In the genomic region with DNA sequence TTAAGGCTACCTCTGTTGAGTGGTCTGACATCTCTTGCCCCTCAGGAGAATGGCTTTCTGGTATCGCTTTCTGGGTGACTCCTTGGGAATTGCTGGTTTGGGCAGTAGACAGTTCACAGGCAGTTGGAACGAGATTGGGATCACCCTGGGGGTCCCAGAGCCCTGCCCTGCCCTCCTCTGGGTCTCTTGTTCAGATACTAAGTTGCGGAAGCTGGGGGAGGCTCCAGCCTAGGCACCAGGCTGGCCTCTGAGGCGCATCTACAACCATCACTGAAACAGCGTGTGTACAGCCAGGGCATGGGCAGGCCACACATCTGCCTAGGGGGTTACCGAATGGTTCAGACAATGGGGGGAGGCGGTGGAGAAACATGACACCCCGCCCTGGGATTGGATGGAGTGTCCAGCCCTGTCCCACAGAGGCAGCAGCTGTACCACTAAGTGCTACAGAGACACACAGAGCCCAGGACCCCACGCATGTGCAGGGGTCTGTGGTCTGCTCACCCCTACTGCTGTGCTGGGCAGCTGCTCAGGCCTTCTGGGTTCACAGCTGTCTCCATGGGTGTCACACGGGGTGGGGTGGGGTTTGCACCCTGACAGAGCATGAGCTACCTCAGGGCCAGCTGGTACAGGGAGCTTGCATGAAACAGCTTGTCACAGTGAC, we compare ENCODE assay signal across 13 mouse cellular contexts. TPM values are rescaled to one million over a fixed set of nuclear protein-coding genes. Genes with fewer than 3 reads are reported as not detected.
A peak's percentile ranks its signal among the peaks of the same experiment; 100 is the strongest.
DNase-seq lines count a peak whose midpoint lies in the region; ATAC-seq lines count a peak whose summit lies in the region.
"Had no signal": no experiment of that assay in that cellular context is flagged by ENCODE, and none has a peak within 500 bp of the region (broad histone marks: within the 10 kb centered on the region; RNA-seq: fewer than 3 reads in every experiment).

No protein-coding gene starts in this region.

- no peaks in the 10 kb centered on the region for H3K9me3 ChIP-seq in forebrain, embryonic 11.5 days (ENCODE audit: control insufficient read depth, low read length)
- H3K9me3 ChIP-seq in forebrain, embryonic 15.5 days = no peaks in the 10 kb centered on the region
- H3K9me3 ChIP-seq in neural tube, embryonic 15.5 days (replicated peaks) = no peaks in the 10 kb centered on the region
- no peaks in the 10 kb centered on the region for H3K9me3 ChIP-seq in limb, embryonic 10.5 days (replicated peaks)

- H3K27me3 ChIP-seq in forebrain, embryonic 11.5 days (ENCODE audit: control insufficient read depth, insufficient read depth, low read length) = peaks cover 7% of the 10 kb centered on the region
- H3K27me3 ChIP-seq in forebrain, embryonic 15.5 days = peaks cover 1% of the 10 kb centered on the region; the same call in 1 of the 2 replicates
- H3K27me3 ChIP-seq in neural tube, embryonic 15.5 days (replicated peaks) = peaks cover 10% of the 10 kb centered on the region; the same call in 1 of the 2 replicates
- peaks cover 94% of the 10 kb centered on the region for H3K27me3 ChIP-seq in limb, embryonic 10.5 days (ENCODE audit: low read depth, poor library complexity, severe bottlenecking)

- no peak overlapping the region for H3K4me3 ChIP-seq in forebrain, embryonic 11.5 days (ENCODE audit: low read depth, low read length)
- no peak overlapping the region for H3K4me3 ChIP-seq in forebrain, embryonic 15.5 days
- H3K4me3 ChIP-seq in neural tube, embryonic 15.5 days (replicated peaks) = no peak overlapping the region
- H3K4me3 ChIP-seq in limb, embryonic 10.5 days = peak overlapping the region; percentile 26
- H3K4me3 ChIP-seq: erythroblast, embryonic 14.5 days; left cerebral cortex, adult 2 months had no signal

- H3K27ac ChIP-seq in forebrain, embryonic 11.5 days (ENCODE audit: low read depth, low read length) = peak overlapping the region; percentile 55
- no peak overlapping the region for H3K27ac ChIP-seq in forebrain, embryonic 15.5 days (replicated peaks)
- no peak overlapping the region for H3K27ac ChIP-seq in neural tube, embryonic 15.5 days (replicated peaks)
- peak overlapping the region; percentile 51 for H3K27ac ChIP-seq in limb, embryonic 10.5 days
- H3K27ac ChIP-seq: left cerebral cortex, adult 2 months had no signal

- WGBS in forebrain, embryonic 11.5 days = 18% methylated on average over 10 of the region's 10 CpGs
- 21% methylated on average over 10 of the region's 10 CpGs for WGBS in forebrain, embryonic 15.5 days
- WGBS in neural tube, embryonic 15.5 days = 23% methylated on average over 10 of the region's 10 CpGs
- 17% methylated on average over 10 of the region's 10 CpGs for WGBS in limb, embryonic 10.5 days

- ATAC-seq in forebrain, embryonic 11.5 days (replicated peaks; ENCODE audit: low FRiP score) = peak; percentile 53
- ATAC-seq in forebrain, embryonic 15.5 days (replicated peaks) = no peak
- no peak for ATAC-seq in neural tube, embryonic 15.5 days (ENCODE audit: low FRiP score)

- H3K4me1 ChIP-seq in forebrain, embryonic 11.5 days (replicated peaks; ENCODE audit: control insufficient read depth, insufficient read depth, low read length) = peaks cover 25% of the 10 kb centered on the region
- H3K4me1 ChIP-seq in forebrain, embryonic 15.5 days = peaks cover 34% of the 10 kb centered on the region
- peaks cover 52% of the 10 kb centered on the region for H3K4me1 ChIP-seq in neural tube, embryonic 15.5 days
- peaks cover 65% of the 10 kb centered on the region for H3K4me1 ChIP-seq in limb, embryonic 10.5 days

- H3K36me3 ChIP-seq in forebrain, embryonic 11.5 days (ENCODE audit: control insufficient read depth, insufficient read depth, low read length) = no peaks in the 10 kb centered on the region
- H3K36me3 ChIP-seq in forebrain, embryonic 15.5 days = no peaks in the 10 kb centered on the region
- H3K36me3 ChIP-seq in neural tube, embryonic 15.5 days = no peaks in the 10 kb centered on the region
- no peaks in the 10 kb centered on the region for H3K36me3 ChIP-seq in limb, embryonic 10.5 days

- peak overlapping the region; percentile 35 for H3K9ac ChIP-seq in forebrain, embryonic 11.5 days (ENCODE audit: low read length)
- H3K9ac ChIP-seq in forebrain, embryonic 15.5 days (replicated peaks) = no peak overlapping the region
- no peak overlapping the region for H3K9ac ChIP-seq in neural tube, embryonic 15.5 days (replicated peaks)

- DNase-seq in forebrain, embryonic 11.5 days (ENCODE audit: low spot score) = peak; percentile 81
- peak; percentile 76 for DNase-seq in neural tube, embryonic 10.5 days (ENCODE audit: extremely low spot score, low spot score)
- DNase-seq in limb, embryonic 10.5 days (ENCODE audit: low spot score) = peak; percentile 85
- peak; percentile 48 for DNase-seq in yolk sac, embryonic 10.5 days (ENCODE audit: low spot score)
- no peak for DNase-seq in spleen, postnatal 36 days (ENCODE audit: low spot score in 2 of 2)
- DNase-seq in left cerebral cortex, adult 8-10 months (ENCODE audit: low spot score in 2 of 2) = no peak
- DNase-seq: adrenal gland, adult 2 months; heart, postnatal 10 days had no signal

- no peak overlapping the region for H3K4me2 ChIP-seq in forebrain, embryonic 11.5 days (ENCODE audit: low read depth, low read length, severe bottlenecking)
- no peak overlapping the region for H3K4me2 ChIP-seq in forebrain, embryonic 15.5 days (replicated peaks)
- no peak overlapping the region for H3K4me2 ChIP-seq in neural tube, embryonic 15.5 days

RNA-seq across cellular contexts. Expression of a gene that starts 15.9 kb away (rescaled TPM):
- polyA plus RNA-seq in forebrain, embryonic 11.5 days (2014; fragmentation: Nextera tagmentation; extraction: Ambion mirVana) = 0.99 and 1.3 TPM in 2 replicates
- polyA plus RNA-seq in forebrain, embryonic 15.5 days (2015; fragmentation: Nextera tagmentation; extraction: Ambion mirVana) = 2.4 and 3.0 TPM in 2 replicates
- polyA plus RNA-seq in neural tube, embryonic 15.5 days (2015; fragmentation: Nextera tagmentation; extraction: Ambion mirVana) = 9.7 and 10.1 TPM in 2 replicates
- 0.06 and 0.35 TPM in 2 replicates for polyA plus RNA-seq in limb, embryonic 10.5 days (2016; fragmentation: Nextera tagmentation; extraction: Ambion mirVana)
- total RNA-seq in left cerebral cortex, adult 8-10 months (2022) = 10 to 100 TPM; 28.5 to 39.0 (median 32.3) TPM
- total RNA-seq: megakaryocyte-erythroid progenitor cell, adult 5-6 weeks had no signal
- polyA plus RNA-seq: erythroblast, embryonic 14.5 days had no signal

RNA-seq across cellular contexts. Expression of a gene that starts 50.9 kb away (rescaled TPM):
- 427 and 461 TPM in 2 replicates for polyA plus RNA-seq in forebrain, embryonic 11.5 days (2014; fragmentation: Nextera tagmentation; extraction: Ambion mirVana)
- polyA plus RNA-seq in forebrain, embryonic 15.5 days (2015; fragmentation: Nextera tagmentation; extraction: Ambion mirVana) = 106 and 121 TPM in 2 replicates
- polyA plus RNA-seq in neural tube, embryonic 15.5 days (2015; fragmentation: Nextera tagmentation; extraction: Ambion mirVana) = 129 and 207 TPM in 2 replicates
- 904 and 1,218 TPM in 2 replicates for polyA plus RNA-seq in limb, embryonic 10.5 days (2016; fragmentation: Nextera tagmentation; extraction: Ambion mirVana)
- total RNA-seq in left cerebral cortex, adult 8-10 months (2022) = 10 to 100 TPM; 43.7 to 50.0 (median 47.5) TPM

Comparison
In these comparisons a context has a peak if more than half of its experiments do, and no peak if none do; other contexts are left out.
1. H3K27ac ChIP-seq: peak in forebrain, embryonic 11.5 days (single experiment) and limb, embryonic 10.5 days (single experiment); none in forebrain, embryonic 15.5 days (single experiment) and neural tube, embryonic 15.5 days (single experiment).
2. DNase-seq: peak in forebrain, embryonic 11.5 days (single experiment), neural tube, embryonic 10.5 days (single experiment), limb, embryonic 10.5 days (single experiment) and yolk sac, embryonic 10.5 days (single experiment); none in spleen, postnatal 36 days (0 of 2) and left cerebral cortex, adult 8-10 months (0 of 2).